Mouse (Mus musculus) right cerebral cortex, adult 18-20 months (tissue): Measurements from ENCODE around the gene Pex5.

Source experiments
- DNase-seq: peaks from one replicate; pipeline ENCODE4 v3.0.0; 2022; ENCODE audit warnings: mixed read lengths

The Pex5 gene

DNA sequence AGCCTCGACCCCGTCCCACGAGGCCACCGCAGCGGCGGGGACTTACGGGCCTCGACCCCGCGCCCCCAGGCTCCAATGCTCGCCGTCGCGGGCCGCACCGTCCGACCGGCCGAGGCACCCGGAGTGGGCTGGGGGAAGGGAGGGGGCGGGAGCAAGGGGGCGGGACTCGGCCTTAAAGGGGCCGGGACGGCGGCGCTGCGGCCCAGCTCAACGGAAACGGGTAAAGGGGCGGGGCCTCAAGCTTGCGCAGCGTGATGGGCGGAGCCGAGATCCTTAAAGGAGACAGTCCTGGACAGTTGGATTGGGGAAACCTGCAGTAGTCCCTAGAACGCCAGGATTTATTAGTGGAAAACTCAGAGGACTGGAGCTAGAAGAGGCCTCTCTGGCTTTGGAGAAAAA, at the start of gene Pex5:
TSS of gene Pex5 (minus strand) at position 141 of the 399 bp plus-strand sequence.
- peak; percentile 96 for DNase-seq

DNA sequence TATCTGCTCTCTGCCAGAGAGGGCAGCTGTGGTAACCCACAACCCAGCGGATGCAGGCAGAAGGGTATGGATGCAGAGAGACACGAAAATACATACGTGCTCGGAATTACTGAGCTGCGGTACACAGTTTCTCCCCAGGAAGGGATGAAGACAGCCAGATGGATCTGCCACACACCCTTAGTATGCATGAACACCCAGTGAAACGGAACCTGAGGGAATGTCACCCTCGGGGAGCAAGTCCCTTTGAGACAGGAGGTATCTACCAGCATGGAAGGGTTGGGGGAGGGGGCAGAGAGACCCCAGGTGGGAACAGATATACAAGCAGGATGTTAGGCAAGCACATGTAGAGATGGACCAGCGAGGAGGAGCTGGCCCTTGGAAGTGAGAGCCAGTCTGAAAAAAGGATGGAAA, 49.0 kb upstream of the Pex5 start:
- peak; percentile 23 for DNase-seq

DNA sequence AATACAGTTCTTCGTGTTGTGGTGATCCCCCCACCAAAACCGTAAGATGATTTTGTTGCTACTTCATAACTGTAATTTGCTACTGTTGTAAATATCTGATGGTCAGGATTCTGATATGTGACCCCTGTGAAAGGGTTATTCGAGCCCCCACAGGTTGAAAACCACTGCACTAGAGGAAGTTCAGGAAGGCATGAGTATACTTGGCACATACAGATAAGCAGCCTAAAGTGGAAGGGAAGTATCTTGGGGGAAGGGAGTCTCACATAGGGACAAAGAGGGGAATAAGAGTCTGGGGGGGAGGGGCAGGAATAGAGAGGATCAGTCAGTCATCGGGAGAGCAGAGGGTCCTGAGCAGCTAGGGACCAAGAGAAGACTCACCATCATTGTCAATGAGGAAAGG, 44.5 kb upstream of the Pex5 start:
- no peak for DNase-seq

DNA sequence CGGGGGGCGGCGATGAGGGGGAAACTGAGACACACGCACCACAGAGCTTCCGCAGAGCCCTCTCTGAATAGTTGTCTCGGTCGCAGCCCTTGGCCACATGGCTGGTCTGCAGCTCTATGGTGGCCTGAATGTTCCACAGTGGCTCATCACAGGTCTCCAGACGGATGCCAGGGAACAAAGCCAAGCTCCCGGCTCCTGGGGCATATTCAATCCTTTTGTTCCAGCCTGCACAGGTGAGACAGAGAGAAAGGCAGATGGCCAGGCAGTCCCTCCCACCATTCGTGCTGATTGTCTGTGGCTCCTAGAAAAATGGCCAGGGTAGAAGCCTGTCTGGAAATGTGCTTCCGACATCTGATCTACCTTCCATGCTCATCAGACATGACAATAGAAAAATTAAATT, 43.6 kb upstream of the Pex5 start:
- no peak for DNase-seq

DNA sequence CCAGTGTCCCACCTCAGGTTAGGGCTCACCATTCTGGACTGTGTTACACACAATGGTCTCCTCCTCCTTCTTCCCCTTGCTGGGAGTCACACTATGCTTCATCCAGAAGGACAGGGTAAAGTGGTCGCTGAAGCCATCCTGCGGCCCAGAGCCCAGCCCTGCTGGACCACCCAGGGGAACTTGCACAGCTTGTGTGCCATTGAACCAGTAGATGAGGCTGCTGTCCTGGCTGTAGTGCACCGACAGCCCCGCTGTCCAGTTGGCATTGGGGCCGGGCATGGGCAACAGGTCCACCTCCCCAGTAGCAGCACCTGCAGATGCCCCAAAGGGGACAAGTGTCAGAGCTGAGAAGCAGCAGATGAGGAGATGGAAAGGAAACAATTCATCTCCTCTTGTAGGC, 43.0 kb upstream of the Pex5 start:
- no peak for DNase-seq

DNA sequence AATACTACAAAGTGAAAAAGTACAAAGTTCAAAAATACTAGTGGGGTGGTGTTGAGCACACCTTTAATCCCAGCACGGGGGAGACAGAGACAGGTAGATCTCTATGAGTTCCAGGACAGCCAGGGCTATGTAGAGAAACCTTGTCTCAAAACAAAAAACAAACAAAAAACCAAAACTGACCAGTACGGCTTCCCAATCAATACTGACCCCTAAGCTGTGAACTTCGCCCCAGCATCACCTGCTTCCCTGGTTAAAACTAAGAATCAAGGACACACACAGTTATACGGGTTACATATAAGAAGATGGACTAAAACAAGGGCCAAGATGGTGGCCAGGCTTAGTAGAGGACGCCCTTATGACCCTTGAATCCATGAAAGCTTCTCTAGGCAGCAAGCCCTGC, 41.4 kb upstream of the Pex5 start:
- DNase-seq: no peak

DNA sequence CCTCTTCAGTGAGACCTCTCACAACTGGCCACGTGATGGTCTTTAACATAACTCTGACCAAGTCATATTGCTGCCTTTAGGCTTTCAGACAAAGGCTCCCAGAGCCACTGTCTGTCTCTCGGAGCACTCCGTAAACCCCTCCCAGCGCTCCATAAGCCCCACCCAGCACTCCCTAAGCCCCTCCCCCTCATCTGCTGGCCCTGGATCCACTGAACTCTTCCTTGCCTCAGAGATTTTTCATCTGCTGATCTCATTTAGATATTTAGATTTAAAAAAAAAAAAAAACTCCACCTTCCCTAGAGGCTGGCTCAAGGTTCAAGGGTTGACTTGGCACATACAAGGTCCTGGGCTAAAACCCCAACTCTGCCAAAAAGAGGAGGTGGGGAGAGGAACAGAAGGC, 38.9 kb upstream of the Pex5 start:
- DNase-seq: no peak

DNA sequence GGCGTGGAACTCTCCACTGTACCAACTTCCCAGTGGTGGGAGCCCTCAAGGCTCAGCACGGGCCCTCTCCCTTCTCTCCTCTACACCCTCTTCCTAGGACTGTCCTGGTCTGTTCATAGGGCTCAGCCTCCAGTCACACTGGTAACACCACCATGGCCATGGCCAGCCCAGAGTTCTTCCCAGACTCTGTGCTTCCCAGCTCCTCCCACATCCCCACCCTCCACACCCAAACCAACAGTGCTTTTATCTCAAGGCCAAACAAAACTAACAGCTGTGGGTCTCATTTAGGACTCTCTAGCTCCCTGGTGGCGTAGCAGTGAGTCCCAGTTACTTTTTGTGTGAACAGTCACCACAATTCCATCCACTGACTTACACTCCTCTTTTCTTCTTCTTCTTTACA, 37.1 kb upstream of the Pex5 start:
- DNase-seq: no peak

DNA sequence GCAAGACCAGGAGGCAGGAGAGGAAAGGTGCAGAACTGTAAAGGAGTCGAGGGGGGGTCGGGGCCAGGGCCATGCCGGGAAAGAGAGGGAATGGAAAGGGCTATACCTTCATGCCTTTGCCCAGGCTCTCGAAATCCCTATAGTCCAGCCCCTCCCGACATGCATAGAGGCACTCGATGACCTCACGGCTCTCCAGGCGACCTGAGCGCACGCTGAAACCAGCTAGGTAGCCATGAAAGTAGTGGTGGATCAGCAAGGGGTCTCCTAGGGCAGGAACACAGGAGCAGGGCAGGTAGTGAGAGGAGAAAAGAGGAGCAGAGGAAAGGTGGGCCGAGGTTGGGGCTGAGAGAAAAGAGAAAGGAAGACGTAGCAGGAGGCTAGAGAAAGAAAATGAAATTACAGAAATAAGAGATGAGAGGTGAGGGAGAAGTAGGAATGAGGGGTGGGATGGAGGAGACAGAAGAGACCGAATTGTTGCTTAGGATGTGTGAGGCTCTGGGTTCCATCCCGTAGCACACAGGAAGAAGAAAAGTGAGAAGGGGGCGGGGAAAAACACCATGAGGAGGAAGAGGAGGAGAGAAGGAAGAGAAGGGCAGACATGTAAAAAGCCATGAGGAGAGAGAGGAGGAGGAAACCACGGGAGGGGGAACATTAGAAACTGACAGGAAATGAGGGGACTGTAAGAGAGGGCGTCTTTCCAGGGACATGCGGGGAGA, 35.0 kb upstream of the Pex5 start:
- no peak for DNase-seq

DNA sequence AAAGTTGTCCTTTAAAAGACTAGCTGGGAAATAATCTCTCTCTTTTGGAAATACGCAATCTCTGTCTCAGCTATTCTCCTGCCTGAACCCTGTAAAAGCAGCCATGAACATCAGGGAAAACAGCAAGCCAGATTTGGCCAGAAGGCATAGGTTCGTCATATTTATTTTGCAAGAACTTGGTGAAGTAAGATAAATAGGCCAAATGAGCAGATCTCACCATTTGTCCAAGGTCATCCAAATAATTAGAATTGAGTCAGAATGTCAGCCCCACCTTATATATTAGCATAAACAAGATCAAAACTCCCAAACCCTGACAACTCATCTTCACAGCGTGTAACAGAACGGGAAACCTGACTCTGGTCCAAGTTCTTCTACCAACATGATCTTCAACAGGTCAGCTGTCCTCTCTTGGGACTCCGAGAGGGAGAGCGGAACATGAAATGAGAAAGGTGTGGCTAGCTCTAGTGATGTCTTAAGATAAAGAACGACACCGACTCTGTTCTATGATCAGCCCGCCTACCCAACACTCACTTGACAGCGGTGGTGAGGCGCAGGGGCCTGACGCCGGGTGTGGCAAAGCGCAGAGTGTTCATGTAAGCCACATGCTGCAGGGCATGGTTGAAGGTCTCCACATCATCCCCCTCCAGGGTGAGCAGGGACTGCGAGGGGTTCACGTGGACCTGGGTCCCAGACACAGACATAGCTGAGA, 34.2 kb upstream of the Pex5 start:
- DNase-seq: no peak

DNA sequence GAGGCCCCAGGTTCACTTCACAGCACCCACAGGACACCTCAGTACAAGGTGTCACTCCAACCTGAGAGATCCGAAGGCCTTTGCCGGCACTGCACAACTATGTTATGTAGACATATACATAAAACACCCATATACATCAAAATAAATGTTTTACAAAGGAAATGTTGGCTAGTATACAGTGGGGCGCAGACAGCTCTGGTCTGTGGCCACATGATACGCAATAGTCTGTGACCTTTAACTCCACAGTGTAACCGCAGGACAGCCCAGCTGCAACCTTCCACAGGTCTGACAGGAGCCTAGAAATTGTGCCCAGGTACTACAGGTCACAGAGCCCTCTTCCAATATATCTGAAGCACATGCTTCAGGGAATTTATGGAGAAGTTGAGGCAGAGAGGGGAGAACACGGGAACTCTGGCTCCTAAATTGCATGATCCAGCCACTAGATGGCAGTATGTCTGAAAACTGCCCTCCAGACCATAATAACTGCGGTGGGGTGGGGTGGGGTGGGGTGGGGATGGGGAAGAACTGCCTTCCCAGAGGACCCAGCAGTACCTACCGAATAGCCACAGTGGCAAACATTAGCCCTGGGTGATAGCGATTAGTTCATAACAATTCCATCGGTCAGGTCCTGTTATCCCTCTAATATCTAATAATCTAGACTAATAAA, 33.5 kb upstream of the Pex5 start:
- DNase-seq: no peak

DNA sequence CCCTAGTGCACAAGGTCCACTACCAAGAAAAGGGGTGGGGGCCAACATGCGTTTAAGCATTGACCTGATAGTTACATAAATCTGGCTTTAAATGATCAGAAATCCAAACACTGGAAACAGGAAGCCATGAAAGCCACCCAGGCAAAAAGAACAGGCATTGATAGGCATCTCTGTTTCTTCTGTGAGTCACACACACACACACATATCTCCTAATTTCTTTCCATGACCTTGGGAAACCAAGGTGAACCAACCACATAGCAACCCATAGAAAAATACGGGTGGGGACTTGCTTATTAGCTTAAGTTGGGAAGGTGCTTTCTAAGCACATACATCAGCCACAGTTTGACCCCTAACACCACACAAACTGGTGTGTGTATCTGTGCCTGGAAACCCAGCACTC, 32.5 kb upstream of the Pex5 start:
- no peak for DNase-seq

DNA sequence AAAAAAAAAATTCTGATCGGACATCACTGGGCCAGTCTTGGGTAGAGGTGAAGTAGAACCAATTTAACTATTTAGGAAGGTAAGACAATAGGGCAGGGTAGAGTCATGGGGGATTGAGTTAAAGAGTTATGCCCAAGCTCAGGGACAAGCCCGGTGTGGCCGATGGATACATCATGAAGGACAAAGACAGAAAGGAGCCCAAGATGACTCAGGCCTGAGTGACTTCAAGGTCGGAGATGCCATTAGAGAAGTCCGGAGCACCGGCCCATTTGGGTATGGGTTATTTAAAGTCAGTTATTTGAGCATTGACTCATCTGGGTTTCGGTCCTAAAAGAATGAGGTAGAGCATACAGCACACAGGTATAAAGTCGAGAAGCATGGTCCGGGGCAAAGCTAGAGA, 31.6 kb upstream of the Pex5 start:
- no peak for DNase-seq

DNA sequence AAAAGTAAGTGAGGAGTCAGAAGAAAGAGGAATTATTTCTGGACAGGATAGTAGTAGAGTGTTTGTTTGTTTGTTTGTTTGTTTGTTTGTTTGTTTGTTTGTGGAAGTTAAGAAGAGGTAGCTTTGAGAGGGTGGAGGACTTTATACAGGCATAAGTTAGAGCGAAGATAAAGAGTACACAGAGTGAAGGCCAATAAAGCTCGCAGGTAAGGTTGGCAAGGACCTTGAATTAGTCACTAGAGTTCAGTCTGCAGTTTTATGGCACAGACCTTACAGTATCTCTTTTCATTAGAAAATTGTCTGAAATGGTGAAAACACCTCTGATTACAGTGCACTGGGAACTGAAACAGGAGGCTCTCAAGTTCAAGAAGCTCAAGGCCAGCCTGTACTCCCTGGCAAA, 31.2 kb upstream of the Pex5 start:
- no peak for DNase-seq

DNA sequence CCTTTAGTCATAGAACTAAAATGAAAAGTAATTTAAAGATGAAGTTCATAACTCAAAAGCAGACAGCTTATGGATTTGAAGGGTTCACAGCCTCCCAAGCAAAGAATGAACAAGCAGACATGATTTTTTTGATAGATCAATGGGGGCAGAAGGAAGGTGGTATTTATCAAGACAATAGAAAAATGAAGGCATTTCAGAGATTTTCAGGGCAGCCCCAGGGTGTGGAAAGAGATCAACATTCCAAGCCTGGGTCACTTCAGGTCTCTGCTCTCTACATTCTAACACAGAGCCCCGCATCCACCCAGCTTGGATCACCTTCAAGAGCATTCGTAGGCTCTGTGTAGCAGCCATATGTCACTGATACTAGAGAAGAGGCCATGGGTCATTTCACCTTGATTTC, 28.5 kb upstream of the Pex5 start:
- DNase-seq: no peak

DNA sequence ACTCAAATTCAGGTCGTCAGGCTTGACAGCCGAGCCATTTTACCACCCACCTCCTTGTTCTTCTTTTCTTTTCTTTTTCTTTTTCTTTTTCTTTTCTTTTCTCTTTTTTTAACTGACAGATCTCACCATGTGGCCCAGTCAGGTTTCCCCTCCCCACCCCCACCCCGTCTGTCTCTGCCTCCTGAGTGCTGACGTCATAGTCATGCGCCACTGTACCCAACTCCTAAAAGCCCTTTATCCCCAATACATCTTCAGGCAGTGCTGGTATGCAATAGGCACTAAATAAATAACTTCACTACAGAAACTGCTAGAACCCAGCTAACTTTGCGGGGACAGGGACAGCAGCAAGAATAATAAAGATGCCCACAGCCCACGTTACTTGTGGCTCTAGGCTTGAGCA, 21.4 kb upstream of the Pex5 start:
- DNase-seq: no peak

DNA sequence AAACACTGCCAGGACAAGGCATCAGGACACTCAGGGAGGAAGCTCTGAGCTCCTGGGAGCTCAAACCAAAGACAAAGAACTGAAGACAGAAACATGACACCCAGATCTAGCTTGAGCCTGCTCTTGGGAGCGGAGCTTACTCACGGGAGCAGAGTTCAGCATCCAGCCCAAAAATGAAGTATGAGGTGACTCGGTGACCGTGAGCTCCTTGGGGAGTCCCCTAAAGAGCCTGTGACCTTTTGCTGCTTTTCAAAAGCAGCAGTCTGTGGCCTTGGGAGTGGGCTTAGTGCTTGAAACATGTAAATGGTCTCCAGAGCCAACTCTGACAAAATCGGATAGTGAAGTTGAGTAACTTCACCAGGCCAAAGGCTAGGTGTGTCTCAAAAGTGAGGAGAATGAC, 20.3 kb upstream of the Pex5 start:
- no peak for DNase-seq

DNA sequence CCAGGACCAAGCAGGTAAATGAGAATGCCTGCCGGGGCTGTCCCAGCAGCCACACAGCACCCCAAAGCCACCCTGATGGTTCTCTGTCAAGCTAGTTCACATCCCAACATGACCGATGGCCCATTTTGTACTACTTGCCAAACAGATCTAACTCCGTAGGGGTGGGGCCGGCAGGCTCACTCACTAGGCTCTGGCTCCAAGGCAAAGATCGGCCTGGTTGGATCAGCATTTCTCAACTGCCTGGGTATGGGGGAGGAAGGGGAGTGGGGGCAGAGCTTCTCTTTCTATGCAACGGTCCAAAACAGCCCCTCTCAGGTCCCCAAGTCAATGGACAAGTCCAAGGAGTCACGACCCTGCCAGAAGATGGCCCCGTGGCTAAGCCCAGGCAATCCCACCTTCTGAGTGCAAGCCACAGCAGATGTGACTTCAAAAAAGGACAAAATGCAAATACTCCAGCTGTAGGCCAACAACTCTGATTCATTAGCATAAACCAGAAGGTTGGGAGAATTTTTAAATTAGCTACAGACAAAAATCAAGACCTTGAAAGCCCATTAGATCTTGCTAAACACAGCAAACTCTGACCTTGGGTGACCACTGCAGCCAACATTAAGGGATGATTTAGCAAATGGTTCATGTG, 18.9 kb upstream of the Pex5 start:
- no peak for DNase-seq

DNA sequence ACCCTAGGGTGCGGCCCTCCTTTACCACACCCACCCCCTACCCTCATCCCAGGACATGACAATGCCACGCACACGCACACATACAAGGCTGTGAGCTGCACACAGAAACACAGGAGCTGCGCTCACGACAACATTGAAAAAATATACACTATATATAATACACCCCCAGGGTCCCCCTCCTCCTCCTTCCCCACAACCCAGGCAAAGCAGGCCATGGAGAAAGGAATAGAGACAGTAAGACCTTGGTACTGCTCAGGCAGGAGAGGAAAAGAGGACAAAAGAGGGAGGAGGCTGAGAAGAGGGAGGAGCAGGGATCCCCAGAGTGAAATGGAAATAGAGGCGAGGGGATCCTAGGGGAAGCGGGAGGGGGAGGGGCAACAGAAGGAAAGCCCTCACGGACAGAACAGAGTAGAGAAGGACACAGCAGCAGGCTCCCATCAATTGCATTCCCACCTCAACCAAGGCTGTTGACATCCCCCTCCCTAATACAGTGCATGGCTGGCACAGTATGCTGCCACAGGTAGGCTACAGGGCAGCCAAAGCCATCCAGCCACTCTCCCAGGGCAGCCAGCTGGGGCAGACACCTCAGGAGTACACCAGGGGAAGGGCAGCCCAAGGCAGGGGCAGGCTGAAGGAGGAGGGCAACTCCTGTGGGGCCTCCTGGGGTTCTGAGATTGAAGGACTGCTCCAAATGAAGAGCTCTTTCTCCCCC, 16.1 kb upstream of the Pex5 start:
- DNase-seq: no peak

DNA sequence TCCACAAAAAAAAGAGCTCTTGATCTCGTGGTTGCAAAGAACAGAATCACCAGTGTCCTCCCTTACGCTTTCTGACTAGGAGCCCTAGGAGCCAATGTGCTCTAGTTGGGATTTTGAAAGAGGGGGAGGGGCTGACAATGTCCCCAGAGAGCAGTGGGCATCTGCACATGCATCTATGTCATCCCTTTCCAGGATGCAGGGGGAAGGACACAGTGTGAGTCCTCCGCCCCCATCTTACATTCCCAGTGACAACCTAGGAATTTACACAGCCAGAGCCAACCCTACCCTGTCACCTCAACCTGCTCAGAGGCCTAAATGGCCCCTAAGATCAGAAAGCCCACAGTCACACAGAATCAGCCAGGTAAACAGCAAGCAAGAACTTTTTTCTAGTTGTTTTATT, 15.5 kb upstream of the Pex5 start:
- no peak for DNase-seq

DNA sequence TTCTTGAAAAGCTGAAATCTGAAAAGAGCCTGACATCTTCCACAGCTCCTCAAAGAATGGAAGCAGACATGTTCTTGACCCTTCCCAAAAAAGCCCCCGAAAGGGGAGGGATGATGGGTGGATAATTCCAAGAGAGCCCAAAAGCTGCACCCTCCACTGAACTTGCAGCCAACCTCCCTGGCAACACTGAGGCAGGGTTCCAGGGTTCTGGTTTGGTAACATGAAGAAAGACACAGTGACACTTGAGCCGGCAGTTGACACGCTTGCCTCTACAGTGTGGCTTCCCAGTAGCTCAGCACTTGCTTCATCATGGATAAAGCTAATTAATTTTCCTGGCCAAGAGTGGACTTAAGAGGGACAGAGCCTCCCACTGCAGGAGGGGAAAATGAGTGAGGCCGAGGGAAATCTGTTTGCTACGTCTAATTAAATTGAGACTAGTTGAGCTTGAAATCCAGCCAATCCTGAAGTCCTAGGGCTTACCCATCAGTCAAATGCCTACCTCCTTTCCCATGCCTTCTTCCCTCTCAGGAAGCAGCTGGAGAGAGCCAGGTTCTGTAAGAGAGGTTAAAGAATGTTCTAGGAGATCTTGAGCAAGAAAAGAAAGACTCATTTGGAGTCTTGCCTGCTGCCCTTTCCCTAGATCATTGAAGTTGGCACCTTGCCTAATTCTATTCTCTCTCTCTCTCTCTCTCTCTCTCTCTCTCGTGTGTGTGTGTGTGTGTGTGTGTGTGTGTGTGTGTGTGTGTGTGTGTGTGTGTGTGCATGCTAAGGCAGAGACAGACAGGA, 13.1 kb upstream of the Pex5 start:
- DNase-seq: no peak

DNA sequence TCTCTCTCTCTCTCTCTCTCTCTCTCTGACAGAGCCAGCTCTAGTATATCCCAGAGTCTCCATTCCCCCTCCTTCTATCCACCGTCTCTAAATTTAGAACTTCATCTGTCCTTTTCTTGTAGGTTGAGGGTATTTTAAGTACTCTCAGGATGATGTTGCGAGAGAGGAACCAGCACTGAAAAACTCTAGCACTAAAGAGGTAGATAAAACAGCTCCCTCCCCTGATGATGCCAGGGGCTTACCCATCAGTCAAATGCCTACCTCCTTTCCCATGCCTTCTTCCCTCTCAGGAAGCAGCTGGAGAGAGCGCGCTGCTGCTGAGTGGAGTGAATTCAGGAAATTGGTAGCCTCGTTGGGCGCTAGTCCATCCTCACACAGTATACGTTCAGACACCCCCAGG, 12.4 kb upstream of the Pex5 start:
- peak; percentile 51 for DNase-seq
